Mouse (Mus musculus) testis, adult 2 months (tissue): ENCODE measurements around the gene Prdm16.

ENCODE experiments used
- CTCF ChIP-seq: fragments of 200-500 bp; IDR thresholded peaks from 2 replicates; pipeline ENCODE4 v1.5.1; 2012; ENCODE audit warnings: low read depth, mild to moderate bottlenecking, inconsistent platforms, low read length, moderate library complexity; ENCODE audit not compliant: control insufficient read depth, insufficient read depth, insufficient replicate concordance
- POLR2A ChIP-seq: fragments of 200-500 bp; IDR thresholded peaks from 2 replicates; pipeline ENCODE4 v1.6.1; 2012; ENCODE audit warnings: low read depth, mild to moderate bottlenecking, inconsistent platforms, low read length, moderate library complexity; ENCODE audit not compliant: control insufficient read depth

DNA sequence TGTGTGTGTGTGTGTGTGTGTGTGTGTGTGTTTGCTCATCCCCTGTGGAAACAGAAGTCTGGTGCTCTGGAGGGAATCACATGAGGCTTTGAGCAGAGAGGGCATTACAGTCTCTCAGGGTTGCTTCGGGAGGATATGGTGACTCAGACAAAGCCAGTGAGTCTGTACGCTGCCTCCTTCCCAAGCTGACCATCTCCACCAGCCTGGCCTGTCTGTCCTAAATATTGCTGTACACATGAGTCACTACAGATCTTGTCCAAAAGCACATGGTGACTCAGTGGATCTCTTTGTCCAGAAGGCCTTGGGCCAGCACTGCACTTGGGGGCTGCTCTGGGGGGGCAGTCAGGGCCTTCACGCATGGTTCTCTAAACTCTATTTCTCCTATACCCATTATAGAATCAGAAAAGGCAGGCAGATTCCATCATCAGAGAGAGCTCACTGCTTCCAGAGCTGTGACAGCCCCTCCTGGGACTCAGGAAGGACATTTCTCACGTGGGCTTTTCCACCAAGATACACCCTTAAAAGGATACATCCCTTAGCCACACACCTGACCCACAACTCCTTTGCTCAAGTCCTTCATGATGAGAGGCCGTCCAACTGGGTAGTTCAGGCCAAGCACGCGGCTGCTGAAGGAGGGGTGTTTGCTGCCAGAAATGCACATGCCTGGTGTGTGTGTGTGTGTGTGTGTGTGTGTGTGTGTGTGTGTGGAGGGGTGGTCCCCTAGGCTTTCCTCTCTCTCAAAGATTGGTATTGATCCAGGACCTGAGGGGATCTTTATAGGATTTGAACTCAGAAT lies 114.6 kb downstream of the Prdm16 start:
- TF ChIP-seq CTCF, result no peak
- no peak for TF ChIP-seq POLR2A
